Mouse (Mus musculus): ENCODE data around the gene Dlg4. TPM values are rescaled to one million over a fixed set of nuclear protein-coding genes. Genes with fewer than 3 reads are reported as not detected.

The Dlg4 gene
- polyA plus RNA-seq, 1 experiment: 28.0 TPM

GRCm38 (mm10) chr11:70019495-70020021, 2.8 kb downstream of the Dlg4 start:
- DNase-seq (ENCODE audit: low spot score): no peak

GRCm38 (mm10) chr11:70020022-70020631, 3.4 kb downstream of the Dlg4 start:
- no peak for DNase-seq (ENCODE audit: low spot score)

GRCm38 (mm10) chr11:70020731-70021263, 4.1 kb downstream of the Dlg4 start:
- no peak for DNase-seq (ENCODE audit: low spot score)

GRCm38 (mm10) chr11:70021264-70022132, 4.8 kb downstream of the Dlg4 start:
- peak; percentile 81 for DNase-seq (ENCODE audit: low spot score)

GRCm38 (mm10) chr11:70023481-70024150, 6.9 kb downstream of the Dlg4 start:
- no peak for DNase-seq (ENCODE audit: low spot score)

DNA sequence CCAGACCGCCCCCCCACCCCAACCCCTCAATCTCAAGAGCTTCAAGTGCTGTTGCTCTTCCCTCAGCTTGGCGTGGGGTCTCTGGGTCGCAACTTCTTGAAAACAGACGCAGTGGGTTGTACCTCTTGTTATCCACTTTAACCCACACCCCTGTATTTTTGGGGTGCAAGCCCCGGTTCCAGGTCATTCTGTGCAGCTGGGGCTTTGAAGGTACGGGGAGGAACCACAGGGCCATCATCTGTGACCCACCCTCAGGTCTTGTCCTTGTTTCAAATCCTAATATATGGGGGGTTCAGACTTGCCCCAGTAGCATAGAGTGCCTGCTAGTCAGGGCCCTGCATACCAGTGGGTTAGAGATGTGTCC, 7.4 kb downstream of the Dlg4 start:
- no peak for DNase-seq (ENCODE audit: low spot score)

DNA sequence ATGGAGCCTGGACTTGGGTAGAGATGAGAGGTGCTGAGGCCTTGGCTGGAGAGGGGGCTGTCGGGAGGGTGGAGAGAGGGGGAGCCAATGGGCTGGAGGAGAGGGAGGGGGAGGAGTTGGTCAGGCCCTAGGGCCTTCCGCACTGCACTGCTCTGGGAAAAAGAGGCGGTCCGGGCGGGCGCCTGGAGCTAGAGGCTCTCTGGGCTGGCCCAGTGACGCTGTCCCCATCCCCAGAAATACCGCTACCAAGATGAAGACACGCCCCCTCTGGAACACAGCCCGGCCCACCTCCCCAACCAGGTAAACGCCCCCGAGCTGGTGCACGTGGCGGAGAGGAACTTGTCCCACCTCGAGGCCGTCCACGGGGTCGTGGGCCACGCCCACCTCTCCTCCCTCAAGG, 9.9 kb downstream of the Dlg4 start:
- no peak for DNase-seq (ENCODE audit: low spot score)

GRCm38 (mm10) chr11:70027397-70027796, 10.7 kb downstream of the Dlg4 start:
- DNase-seq (ENCODE audit: low spot score): no peak

DNA sequence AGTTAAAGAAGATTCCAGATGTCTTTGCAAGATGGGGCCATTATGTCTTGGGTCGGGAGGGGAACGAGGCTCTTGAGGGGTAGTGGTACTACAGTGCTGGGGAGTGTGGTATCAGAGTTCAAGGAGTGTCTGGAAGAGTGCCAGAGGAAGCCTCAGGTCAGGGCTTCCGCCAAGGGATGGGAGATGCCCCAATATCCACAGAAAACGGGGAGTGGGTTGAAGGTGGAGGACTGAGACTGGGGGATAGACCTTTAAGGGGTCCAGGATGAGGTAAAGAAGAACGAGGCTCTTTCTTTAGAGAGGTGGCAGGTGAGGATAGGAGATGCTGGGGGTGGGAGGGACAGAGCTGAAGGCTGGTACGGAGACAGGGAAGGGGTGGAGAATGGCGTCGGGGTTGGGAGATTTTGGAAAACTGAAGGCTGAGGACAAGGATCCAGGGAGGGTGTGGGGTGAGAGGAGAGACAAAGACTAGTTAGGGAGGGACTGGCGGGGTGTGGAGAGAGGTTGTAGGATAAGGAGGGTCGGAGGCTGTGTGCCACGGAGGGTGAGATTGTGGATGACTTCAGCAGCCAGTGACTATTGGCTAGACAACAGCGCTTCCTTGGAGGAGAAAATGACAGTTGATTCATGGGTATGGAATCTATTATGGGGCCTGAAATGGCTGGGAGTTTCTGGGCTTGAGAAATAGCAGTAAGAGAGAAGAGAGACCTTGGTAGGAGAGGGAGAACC, 11.8 kb downstream of the Dlg4 start:
- DNase-seq (ENCODE audit: low spot score): no peak

GRCm38 (mm10) chr11:70029130-70029801, 12.5 kb downstream of the Dlg4 start:
- DNase-seq (ENCODE audit: low spot score): no peak

DNA sequence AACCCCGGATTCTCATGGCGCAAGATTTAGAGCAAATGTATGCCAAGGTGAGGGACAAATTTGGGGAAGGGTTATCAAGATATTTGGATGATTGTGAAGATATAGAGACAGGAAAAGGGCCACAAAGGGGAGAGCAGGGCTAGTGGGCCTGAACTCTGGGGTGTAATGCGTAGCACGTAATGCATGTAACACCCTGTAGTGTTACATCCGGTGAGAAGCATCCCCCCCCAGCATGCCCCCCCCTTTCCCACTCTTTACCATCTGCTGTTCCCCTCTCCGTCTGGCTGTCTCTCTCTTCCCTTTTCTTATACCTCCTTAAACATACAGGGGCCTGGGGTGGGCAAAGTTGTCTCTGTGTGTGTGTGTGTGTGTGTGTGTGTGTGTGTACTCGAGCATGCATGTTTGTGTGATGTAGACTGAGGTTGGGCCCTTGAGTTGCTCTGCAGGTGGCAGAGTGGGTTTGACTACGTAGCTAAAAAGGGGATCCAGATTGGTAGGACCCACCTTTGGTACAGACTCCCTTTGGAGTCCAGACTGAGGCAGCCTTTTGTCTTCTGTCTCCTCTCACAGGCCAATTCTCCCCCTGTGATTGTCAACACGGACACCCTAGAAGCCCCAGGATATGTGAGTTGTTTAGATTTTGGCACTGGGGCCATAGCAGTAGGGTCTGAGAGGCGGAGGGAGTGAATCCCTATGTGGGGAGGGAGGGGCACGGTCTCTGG, 13.2 kb downstream of the Dlg4 start:
- DNase-seq (ENCODE audit: low spot score): no peak

DNA sequence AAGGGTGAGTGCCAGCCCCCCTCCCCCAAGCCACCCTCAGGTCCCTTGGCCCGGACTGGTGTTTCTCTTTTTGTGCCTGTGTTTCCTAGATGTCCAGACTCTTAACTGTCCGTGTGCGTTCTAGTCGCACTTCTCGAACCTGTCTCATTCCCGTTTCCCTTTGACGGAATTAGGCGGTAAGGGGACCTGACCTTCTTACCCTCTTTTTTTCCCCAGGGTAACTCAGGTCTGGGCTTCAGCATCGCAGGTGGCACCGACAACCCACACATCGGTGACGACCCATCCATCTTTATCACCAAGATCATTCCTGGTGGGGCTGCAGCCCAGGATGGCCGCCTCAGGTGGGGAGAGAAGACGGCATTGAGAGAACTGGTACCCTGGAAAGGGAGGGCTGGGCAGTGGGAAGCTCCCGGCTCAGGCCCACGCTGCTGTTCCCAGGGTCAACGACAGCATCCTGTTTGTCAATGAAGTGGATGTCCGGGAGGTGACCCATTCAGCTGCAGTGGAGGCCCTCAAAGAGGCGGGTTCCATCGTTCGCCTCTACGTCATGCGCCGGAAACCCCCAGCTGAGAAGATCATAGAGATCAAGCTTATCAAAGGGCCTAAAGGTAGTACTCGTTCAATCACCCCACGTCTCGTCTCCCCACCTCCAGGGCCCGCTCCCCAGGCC, 14.0 kb downstream of the Dlg4 start:
- DNase-seq (ENCODE audit: low spot score): no peak

GRCm38 (mm10) chr11:70031321-70031670, 14.6 kb downstream of the Dlg4 start:
- DNase-seq (ENCODE audit: low spot score): no peak

GRCm38 (mm10) chr11:70038174-70038573, 21.4 kb downstream of the Dlg4 start:
- DNase-seq (ENCODE audit: low spot score): no peak

DNA sequence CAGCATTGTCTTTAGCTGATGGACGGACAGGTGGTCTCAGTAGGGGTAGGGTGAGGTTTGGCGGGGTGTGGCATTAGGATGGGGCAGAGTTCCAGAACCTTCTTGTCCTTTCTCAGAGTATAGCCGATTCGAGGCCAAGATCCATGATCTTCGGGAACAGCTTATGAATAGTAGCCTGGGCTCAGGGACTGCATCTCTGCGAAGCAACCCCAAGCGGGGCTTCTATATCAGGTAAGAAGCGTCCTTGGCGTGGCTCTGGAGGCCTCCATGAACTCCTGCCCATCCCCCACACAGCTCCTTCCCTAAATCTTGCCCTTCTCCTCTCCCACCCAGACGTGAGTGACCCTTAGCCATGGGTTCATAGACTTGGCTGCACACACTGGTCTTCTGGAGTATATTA, 22.9 kb downstream of the Dlg4 start:
- DNase-seq (ENCODE audit: low spot score): no peak

DNA sequence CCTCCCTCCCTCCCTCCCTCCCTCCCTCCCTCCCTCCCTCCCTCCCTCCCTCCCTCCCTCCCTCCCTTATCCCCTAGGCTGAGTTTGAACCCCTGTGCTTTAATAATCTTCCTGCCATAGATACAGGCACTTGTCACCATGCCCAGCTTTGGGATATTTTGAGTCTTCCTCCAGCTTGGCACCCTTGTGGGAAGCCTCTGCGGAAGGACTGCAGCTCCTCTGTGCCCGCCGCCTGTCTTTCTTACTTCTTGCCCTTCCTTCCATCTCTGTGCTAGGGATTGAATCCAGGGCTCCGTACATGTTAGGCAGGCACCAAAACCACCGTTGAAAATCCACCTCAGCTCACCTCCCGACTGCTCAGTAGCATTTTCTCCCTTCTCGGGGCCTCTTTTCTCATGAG, 23.4 kb downstream of the Dlg4 start:
- no peak for DNase-seq (ENCODE audit: low spot score)

DNA sequence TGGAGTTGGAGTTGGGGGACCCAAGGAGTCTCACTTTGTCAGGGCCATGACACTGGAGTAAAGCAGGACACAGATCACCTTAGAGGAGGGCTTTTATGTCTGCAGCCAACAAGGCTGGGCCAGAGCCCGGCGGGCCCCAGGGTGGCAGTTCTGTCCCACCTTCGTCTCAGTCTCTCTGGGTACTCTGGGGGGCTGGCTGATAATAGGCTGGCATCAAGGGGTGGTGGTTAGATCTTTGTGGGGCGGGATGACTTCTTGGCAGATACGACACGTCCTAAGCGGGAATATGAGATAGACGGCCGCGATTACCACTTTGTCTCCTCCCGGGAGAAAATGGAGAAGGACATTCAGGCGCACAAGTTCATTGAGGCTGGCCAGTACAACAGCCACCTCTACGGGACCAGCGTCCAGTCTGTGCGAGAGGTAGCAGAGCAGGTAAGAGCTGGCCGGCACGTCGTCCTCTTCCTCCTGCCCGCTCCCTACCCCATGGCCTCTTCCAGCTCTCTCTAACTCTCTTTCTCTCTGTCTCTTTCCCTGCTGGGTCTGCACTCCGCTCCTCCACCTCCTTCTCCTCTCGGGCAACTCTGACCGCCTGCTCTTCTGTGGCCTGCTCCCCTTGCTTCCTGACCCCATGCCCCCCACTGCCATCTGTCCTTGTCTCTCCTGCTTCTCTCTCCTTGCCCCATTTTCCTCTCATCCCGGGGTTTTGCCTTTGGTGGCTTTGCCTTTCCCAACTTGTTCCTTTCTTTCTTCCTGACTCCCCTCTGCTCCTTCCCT, 25.8 kb downstream of the Dlg4 start:
- no peak for DNase-seq (ENCODE audit: low spot score)

DNA sequence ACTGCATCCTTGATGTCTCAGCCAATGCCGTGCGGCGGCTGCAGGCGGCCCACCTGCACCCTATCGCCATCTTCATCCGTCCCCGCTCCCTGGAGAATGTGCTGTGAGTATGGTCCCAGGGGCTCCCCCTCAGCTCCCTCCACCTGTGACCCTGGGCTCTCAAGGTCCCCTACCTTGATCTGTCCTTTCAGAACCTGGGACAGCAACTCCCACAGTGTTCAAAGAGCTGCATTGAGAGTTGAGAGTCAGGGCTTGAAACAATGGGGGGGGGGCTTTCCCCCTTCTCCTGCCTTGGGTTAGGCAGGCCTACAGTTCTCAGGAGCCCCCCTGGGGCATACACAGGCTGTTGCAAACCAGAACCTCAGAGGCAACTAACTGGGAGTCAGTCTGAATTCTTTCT, 26.9 kb downstream of the Dlg4 start:
- no peak for DNase-seq (ENCODE audit: low spot score)

- DNase-seq (ENCODE audit: low spot score): no peak
These were observed 28.7 kb downstream of the Dlg4 start for GRCm38 (mm10) chr11:70045435-70045834.
